Mouse (Mus musculus) heart, adult 9 months (tissue): ENCODE measurements around the gene Ogfod3.
A peak's percentile ranks its signal among the peaks of the same experiment; 100 is the strongest.

ENCODE experiments used
- DNase-seq, 2 experiments: peaks; one replicate each; pipeline ENCODE4 v3.0.0; 2022; ENCODE audit warnings: low spot score in 2 of 2

The Ogfod3 gene

GRCm38 (mm10) chr11:121199851-121200250, 4.7 kb downstream of the Ogfod3 start:
- no peak for DNase-seq

GRCm38 (mm10) chr11:121198622-121199021, 5.9 kb downstream of the Ogfod3 start:
- DNase-seq, result no peak

- no peak for DNase-seq
Observed at GRCm38 (mm10) chr11:121193415-121193814, 11.1 kb downstream of the Ogfod3 start.

GRCm38 (mm10) chr11:121192742-121193141, 11.8 kb downstream of the Ogfod3 start:
- DNase-seq, result no peak

GRCm38 (mm10) chr11:121189681-121190080, 14.8 kb downstream of the Ogfod3 start:
- peak; percentile 21 to 44 for DNase-seq

GRCm38 (mm10) chr11:121176285-121177270, 27.9 kb downstream of the Ogfod3 start:
- DNase-seq, result peak; percentile 8 to 13

GRCm38 (mm10) chr11:121174234-121174633, 30.3 kb downstream of the Ogfod3 start:
- DNase-seq, result no peak

GRCm38 (mm10) chr11:121173203-121173602, 31.3 kb downstream of the Ogfod3 start:
- no peak for DNase-seq

- no peak for DNase-seq
Observed at GRCm38 (mm10) chr11:121163751-121164150, 40.8 kb downstream of the Ogfod3 start.

GRCm38 (mm10) chr11:121160636-121161346, 43.7 kb downstream of the Ogfod3 start:
- no peak for DNase-seq

- no peak for DNase-seq
Observed at GRCm38 (mm10) chr11:121159971-121160370, 44.5 kb downstream of the Ogfod3 start, which contains the start of gene Uts2r. TSS of gene Uts2r (plus strand) at chr11:121160271.

- peak; percentile 19 to 33 for DNase-seq
Observed at GRCm38 (mm10) chr11:121156411-121156891, 48.1 kb downstream of the Ogfod3 start.

GRCm38 (mm10) chr11:121154203-121154602, 50.3 kb downstream of the Ogfod3 start:
- no peak for DNase-seq

- no peak for DNase-seq
Observed at GRCm38 (mm10) chr11:121148193-121148592, 56.3 kb downstream of the Ogfod3 start.

GRCm38 (mm10) chr11:121145865-121146264, 58.6 kb downstream of the Ogfod3 start, which contains the start of gene Tex19.1:
TSS of gene Tex19.1 (plus strand) at chr11:121146143.
- no peak for DNase-seq

- no peak for DNase-seq
Observed at GRCm38 (mm10) chr11:121143325-121144015, 61.0 kb downstream of the Ogfod3 start.

- no peak for DNase-seq
Observed at GRCm38 (mm10) chr11:121138732-121139131, 65.8 kb downstream of the Ogfod3 start.

- no peak for DNase-seq
Observed at GRCm38 (mm10) chr11:121137682-121138081, 66.8 kb downstream of the Ogfod3 start.

- no peak for DNase-seq
Observed at GRCm38 (mm10) chr11:121134600-121134999, 69.9 kb downstream of the Ogfod3 start.

- peak in 1 of 2 experiments; percentile 9 for DNase-seq
Observed at GRCm38 (mm10) chr11:121129616-121130015, 74.9 kb downstream of the Ogfod3 start.
